Mouse (Mus musculus) large intestine, adult 2 months (tissue): ENCODE measurements around the gene Lin7c. TPM values are rescaled to one million over a fixed set of nuclear protein-coding genes. Genes with fewer than 3 reads are reported as not detected.
A peak's percentile ranks its signal among the peaks of the same experiment; 100 is the strongest.

Experiments
- DNase-seq: peaks from one replicate; pipeline ENCODE4 v3.0.0-alpha.2; 2012; ENCODE audit warnings: low read depth, low spot score
- WGBS: fragments of 180-500 bp; shearing (Covaris S2); methylation state at CpG from one replicate; pipeline ENCODE4 v1.1.7; 2018; 5-methylcytosine and 5-hydroxymethylcytosine counted together
- polyA plus RNA-seq: library from polyadenylated mRNA; depleted of rRNA; stranded (reverse); fragments of >200 nt; gene quantifications from 2 replicates; pipeline ENCODE4 v1.2.3, GENCODE M21; 2012

The Lin7c gene
- polyA plus RNA-seq, 1 experiment, result 8.0 TPM

GRCm38 (mm10) chr2:109914601-109915000, 23.9 kb downstream of the Lin7c start:
- no peak for DNase-seq

DNA sequence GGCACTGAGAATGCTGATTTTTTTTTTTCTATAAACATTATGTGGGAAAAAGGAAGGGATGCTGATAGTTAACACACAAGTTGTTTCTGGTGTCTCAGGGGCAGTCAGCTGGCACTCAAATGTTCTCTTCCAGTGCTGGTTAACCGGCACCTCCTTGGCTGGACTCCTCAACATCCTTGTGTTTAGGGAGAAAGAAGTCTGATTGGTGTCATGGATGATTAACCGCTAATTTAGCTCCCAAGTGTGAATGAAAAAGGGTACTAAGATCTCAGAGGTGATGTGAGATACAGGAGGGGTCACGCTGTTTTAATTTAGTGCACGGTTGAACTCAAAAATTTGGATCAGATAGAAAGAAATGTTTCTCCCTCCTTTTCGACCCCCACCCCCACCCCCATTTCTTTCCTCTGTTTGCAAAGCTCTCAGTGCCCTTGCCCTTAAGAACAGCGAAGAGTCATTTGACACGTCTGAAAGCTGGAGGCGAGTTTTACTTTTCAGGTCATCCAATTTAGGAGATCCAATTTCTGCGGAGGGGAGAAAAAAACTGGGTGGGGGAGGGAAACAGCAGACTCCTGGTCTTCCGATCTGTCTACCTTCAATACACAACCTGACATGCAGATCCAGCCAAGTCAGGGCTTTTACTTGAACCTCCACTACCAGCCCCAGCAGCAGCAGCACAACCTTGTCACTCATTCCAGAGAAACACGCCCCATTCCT, 26.3 kb downstream of the Lin7c start:
- WGBS, result 17% methylated on average over 11 of the region's 11 CpGs
- no peak for DNase-seq

GRCm38 (mm10) chr2:109917496-109918413, 27.1 kb downstream of the Lin7c start, which contains the start of gene Lgr4:
Lgr4 (plus strand) TSS chr2:109917647.
- DNase-seq, result peak; percentile 97
- under 1% methylated on average over 102 of the region's 111 CpGs for WGBS

DNA sequence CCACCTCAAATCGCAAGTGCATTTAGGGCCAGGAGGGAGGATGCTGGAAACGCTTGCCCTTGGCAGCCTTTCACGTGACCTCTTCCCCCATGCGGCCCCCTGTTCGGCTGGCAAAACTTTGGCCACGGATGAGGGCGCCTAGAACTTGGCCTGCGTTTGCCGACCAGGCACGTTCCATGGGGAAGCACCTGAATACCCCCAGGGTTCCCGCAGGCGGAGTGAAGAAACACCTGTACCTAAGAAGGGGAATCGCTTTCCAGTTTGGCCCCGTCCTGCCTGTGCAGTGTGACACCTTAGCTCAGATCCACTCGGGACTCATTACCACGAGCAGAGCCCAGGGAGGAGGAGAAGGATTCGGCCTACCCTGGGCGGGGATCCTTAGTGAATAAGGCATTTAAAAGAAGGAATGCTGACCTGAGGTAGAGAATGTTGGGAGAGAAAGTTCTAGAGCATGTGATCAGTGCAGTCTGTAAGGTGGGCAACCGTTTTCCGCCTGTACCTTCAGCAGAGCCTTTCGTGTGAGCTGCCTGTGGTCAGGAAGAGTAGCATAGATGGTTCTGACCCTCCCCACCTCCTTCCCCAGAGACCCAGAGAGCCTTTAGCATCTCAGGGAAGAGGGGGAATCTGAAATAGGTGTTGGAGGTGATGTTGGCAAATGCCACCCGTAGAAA, 28.1 kb downstream of the Lin7c start:
- DNase-seq, result no peak
- WGBS, result 8% methylated on average over 22 of the region's 22 CpGs

DNA sequence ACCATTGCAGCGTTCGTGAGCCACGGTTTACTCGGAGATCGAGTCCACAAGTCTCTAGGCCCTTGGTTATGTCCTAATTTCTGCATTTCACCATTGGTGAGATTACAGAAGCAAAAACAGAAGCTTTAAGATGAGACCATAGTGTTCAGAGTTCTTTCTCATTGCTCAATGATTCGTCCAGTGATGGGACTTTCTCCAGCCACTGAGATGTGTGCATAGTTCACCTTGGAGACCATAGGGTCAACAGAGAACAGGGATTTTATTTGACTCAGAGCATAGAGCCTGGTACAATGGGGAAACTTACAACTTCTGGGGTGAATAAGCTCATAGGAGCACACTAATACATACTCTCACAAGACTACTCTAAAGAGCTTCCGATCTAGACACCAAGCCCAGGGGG, 29.8 kb downstream of the Lin7c start:
- no peak for DNase-seq
- 30% methylated on average over 7 of the region's 7 CpGs for WGBS

DNA sequence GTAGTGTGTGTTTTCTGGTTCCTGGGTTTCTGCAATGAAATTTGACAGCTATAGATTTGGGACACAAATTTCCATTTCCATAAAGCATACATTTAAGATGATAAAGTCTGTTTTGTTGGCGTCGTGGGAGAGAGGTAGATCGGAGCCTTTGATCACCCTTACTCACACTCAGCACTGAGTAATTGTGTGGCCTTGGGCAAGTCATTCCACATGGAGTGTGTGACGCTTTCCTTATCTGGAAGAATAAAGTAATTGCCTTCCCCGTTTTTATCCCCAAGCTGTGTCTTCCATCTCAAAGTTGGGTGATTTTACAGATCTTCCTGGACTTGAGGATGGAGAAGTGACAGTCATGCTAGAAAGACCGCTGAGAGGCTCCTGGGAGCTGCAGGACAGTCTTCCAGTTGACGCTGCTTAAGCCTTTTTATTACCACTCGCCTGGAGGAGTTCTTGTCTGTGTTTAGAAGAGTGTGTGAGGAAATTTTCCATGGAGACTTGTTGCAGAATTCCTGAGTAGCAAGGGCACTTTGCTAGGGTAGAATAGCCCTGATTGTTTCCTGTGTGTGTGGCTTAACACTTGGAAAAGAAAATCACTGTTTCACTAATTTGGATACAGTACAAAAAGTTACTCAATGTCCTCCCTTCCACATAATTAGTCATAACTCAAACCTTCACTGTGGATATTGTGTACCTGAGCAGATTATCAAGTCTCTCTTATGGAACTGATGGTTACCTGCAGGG, 30.8 kb downstream of the Lin7c start:
- WGBS, result 19% methylated on average over 8 of the region's 8 CpGs
- no peak for DNase-seq

- WGBS, result 47% methylated on average over 3 of the region's 3 CpGs
- no peak for DNase-seq
These were observed 31.7 kb downstream of the Lin7c start for GRCm38 (mm10) chr2:109922306-109922705.

DNA sequence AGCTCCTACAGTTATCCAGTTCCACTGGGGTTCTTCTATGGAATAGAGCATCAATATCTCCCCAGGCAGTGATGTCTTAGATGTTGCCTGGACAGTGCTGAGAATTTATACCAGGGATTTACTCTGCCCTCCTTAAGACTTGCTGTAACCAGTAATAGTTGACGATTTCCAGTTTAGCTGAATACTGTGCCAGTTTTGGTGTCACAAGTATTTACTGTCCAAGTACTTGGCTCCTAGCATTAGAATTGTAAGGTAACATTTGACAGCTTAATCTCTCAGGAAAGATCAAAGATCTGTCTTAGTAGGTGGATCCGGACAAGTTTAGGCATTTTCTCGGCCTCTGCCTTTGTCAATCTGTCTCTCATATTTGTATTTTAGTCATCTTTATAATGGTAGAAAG, 32.4 kb downstream of the Lin7c start:
- no peak for DNase-seq
- 41% methylated on average over 3 of the region's 3 CpGs for WGBS

GRCm38 (mm10) chr2:109923945-109924344, 33.3 kb downstream of the Lin7c start:
- DNase-seq, result no peak
- 88% methylated on average over 3 of the region's 3 CpGs for WGBS

- no peak for DNase-seq
- WGBS, result 62% methylated on average over 4 of the region's 4 CpGs
These were observed 36.3 kb downstream of the Lin7c start for GRCm38 (mm10) chr2:109926984-109927383.

DNA sequence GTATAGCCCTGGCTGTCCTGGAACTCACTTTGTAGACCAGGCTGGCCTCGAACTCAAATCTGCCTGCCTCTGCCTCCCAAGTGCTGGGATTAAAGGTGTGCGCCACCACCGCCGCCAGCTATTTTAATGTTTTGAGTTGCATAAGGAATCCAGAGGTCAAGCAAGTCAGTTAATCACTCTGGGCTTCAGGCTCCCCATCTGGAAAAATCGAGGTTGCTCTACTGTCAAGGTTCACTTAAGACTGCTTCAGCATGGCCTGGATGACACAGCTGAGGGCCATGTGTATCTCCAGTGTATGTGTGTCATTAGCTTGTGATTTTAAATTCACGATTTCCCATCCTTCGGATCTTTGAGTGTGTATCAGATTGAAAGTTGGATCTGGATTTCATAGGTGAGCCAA, 36.8 kb downstream of the Lin7c start:
- no peak for DNase-seq
- 73% methylated on average over 7 of the region's 7 CpGs for WGBS

GRCm38 (mm10) chr2:109927876-109928275, 37.2 kb downstream of the Lin7c start:
- no peak for DNase-seq

GRCm38 (mm10) chr2:109928791-109929190, 38.1 kb downstream of the Lin7c start:
- 28% methylated on average over 4 of the region's 4 CpGs for WGBS
- DNase-seq, result no peak

DNA sequence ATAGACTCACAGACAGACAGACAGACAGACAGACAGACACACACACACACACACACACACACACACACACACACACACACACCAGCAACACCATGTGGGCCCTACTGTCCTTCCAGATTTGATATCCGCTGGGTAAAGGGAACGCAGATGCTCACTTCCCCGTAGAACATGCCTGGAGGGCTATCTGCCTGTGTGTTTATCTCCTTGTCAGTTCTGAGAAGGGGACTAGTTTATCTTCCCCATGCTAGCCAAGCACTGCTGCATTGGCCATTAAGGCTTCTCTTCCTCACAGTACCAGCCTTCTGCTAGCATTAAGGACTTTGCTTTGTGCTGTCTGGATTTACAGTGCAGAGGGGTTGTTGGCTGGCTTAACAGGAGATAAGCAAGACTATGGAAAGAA, 38.6 kb downstream of the Lin7c start:
- 83% methylated on average over 3 of the region's 3 CpGs for WGBS

DNA sequence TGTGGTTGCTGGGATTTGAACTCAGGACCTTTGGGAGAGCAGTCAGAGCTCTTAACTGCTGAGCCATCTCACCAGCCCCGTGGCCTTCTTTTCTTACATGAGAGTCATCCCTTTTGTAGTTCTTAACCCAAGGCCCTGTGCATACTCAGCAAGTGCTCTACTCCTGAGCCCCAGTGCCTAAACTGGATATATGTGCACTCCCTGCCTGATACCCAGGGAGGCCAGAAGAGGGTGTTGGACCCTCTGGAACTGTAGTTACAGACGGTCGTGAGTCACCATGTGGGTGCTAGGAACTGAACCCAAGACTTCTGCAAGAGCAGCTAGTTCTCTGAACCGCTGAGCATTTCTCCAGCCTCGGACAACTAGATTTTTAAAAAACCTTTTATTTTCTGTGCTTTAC, 39.7 kb downstream of the Lin7c start:
- WGBS, result 96% methylated on average over 5 of the region's 5 CpGs
- no peak for DNase-seq

More for the DNA sequence above, 38.6 kb downstream of the Lin7c start:
- DNase-seq, result no peak

GRCm38 (mm10) chr2:109930771-109931170, 40.1 kb downstream of the Lin7c start:
- no peak for DNase-seq
- WGBS, result 87% methylated on average over 4 of the region's 4 CpGs

DNA sequence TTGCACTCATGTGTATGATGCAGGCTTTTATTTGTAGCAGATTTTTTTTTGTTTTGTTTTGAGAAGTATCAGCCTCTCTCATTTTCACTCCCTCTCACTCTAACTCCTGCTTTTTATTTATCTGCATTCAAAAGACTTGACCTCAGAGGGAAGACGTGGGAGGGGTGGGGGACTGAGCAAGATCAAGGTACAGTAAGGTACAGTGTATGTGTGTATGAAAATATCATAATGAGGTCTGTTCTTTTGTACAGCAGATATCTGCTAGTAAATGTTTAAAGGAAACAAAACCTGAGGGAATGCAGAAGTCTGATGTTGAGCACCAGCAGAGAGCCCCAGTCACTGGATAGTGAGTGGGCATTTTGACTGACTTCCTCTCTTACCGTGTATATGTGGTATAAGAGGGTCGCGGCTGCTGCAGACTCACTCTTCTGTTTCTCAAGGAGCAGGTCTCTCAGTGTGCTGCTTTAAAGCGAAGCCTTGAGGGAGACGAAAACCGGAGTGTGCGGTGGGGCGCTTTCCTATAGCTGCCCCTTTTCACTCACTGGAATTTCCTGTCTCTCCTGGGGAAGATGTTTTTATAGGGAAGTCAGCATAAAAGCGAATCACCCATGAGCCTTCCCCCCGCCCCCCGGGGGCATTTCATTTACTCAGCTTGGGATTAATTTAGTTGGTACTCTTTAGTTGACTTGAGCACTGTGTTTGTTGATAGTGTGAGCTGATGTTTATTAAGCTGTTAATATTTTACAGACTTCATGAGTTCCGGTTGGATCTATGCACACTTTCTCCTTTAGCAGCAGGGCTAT, 41.5 kb downstream of the Lin7c start:
- DNase-seq, result no peak
- 16% methylated on average over 13 of the region's 13 CpGs for WGBS

GRCm38 (mm10) chr2:109933151-109933550, 42.5 kb downstream of the Lin7c start:
- no peak for DNase-seq
- 76% methylated on average over 3 of the region's 3 CpGs for WGBS

GRCm38 (mm10) chr2:109934086-109934485, 43.4 kb downstream of the Lin7c start:
- 38% methylated on average over 4 of the region's 4 CpGs for WGBS
- no peak for DNase-seq
